Mouse (Mus musculus) MEL (cell line): Measurements from ENCODE around the gene Taok2.

Source experiments
- CTCF ChIP-seq, 3 experiments: IDR thresholded peaks in 2 of 3; conservative IDR thresholded peaks in 1 of 3; 2 replicates each; pipeline ENCODE4 v1.5.1; 2011 to 2012; ENCODE audit warnings: low read length in 3 of 3, low read depth in 2 of 3, mild to moderate bottlenecking in 2 of 3, improper control_type of control experiment in 1 of 3, inconsistent platforms in 1 of 3, mixed read lengths in 1 of 3, moderate library complexity in 1 of 3; ENCODE audit not compliant: control insufficient read depth in 1 of 3, insufficient read depth in 1 of 3, poor library complexity in 1 of 3, severe bottlenecking in 1 of 3
- GABPA ChIP-seq: IDR thresholded peaks from 2 replicates; pipeline ENCODE4 v1.6.1; 2012; ENCODE audit warnings: low read depth, mild to moderate bottlenecking, inconsistent platforms, low read length, improper control_type of control experiment, moderate library complexity
- POLR2A ChIP-seq, 2 experiments: IDR thresholded peaks; 2 replicates each; pipeline ENCODE4 v1.6.1; 2011 to 2012; ENCODE audit warnings: low read length in 2 of 2, mild to moderate bottlenecking in 2 of 2, control low read depth in 1 of 2, improper control_type of control experiment in 1 of 2, low read depth in 1 of 2, moderate library complexity in 1 of 2; ENCODE audit not compliant: control insufficient read depth in 1 of 2, insufficient read depth in 1 of 2, poor library complexity in 1 of 2
- TBP ChIP-seq: IDR thresholded peaks from 2 replicates; pipeline ENCODE4 v1.8.0; 2011; ENCODE audit warnings: low read depth, low read length, improper control_type of control experiment
- USF2 ChIP-seq, 2 experiments: IDR thresholded peaks; 2 replicates each; pipeline ENCODE4 v1.6.1; 2011 to 2012; ENCODE audit warnings: improper control_type of control experiment in 2 of 2, low read length in 2 of 2, borderline replicate concordance in 1 of 2, inconsistent platforms in 1 of 2, low read depth in 1 of 2, mild to moderate bottlenecking in 1 of 2; ENCODE audit not compliant: insufficient read depth in 1 of 2

- TF ChIP-seq CTCF (IDR thresholded peaks at IDR 0.05 in 2 of 3, conservative IDR thresholded peaks at IDR 0.05 in 1 of 3; ENCODE audit: control insufficient read depth in 1 of 3, insufficient read depth in 1 of 3, low read depth in 2 of 3, low read length in 3 of 3, poor library complexity in 1 of 3, severe bottlenecking in 1 of 3) (no peak), GABPA (no peak), TBP (no peak), USF2 (IDR thresholded peaks at IDR 0.05; ENCODE audit: borderline replicate concordance in 1 of 2, insufficient read depth in 1 of 2, low read depth in 1 of 2, low read length in 2 of 2) (no peak), POLR2A (IDR thresholded peaks at IDR 0.05; ENCODE audit: control insufficient read depth in 1 of 2, insufficient read depth in 1 of 2, low read depth in 1 of 2, low read length in 2 of 2, poor library complexity in 1 of 2) (no peak)
Observed at GRCm38 (mm10) chr7:126843276-126843675, 41.2 kb downstream of the Taok2 start.
